Mouse (Mus musculus): ENCODE measurements at regions not wholly inside any gene's neighbourhood (a gene's known extent, or its start where the extent isn't known, plus 50 kb on each side); places are given as distances from the start of the nearest gene placed in this dataset.
"Not testable (repeated sequence)": the region's sequence is repeated elsewhere in the genome, so short reads cannot be mapped to it uniquely, and the experiment has no call there.

DNA sequence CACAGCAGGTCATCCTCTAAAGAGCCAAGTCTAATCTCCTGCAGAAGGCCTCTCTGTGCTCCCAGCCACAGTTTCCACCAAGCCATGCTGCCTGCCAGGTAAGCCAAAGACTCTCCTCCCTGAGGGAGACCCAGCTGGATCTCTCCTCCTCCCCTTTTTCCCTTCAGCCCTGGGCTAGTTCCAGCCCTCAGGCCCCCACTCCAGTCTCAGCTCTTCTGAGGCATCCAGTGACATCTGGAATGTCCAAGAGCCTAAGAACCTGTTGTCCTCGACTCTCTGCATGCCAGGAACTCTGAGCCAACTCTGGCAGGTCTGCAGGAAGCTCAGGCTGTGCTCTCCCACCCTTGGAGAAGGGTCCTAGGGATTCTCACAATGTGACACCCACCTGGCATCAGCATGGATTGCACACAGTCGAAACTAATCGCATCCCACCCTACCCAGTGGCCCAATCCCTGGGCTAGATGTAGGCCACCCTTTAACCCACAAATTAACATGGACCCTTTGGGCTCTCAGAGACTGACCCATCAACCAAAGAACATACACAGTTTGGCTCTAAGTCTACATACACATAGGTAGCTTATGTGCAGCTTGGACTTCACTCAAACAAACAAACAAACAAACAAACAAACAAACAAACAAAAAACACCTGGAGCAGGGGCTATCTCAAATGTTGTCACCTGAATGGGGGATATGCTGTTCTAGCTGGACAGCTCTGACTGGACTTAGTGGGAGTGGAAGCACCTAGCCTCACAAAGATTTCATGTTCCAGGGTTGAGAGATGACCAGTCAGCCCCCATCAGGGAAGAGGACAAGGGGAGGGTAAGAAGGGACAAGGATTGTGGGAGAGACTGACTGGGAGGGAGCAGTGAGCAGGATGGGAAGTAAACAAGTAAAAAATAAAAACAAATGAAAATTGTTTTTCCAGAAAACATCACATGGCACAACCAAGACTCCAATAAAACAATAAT lies 57.9 kb upstream of the Zfp709 start:
- not testable (repeated sequence) for DNase-seq

DNA sequence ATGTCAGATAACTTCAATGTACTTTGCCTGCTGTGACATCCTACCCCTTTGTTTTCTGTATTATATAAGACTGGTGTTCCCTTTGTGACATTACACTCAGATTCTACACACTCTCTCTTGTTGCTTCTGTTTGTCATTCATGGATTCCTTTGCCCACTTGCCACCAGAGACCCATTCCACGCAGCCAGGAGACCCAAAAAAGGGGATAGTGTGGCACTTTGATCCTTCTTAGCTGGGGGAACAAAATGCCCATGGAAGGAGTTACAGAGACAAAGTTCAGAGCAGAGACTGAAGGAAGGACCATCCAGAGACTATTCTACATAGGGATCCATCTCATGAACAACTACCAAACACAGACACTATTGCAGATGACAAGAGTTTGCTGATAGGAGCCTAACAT lies 59.1 kb upstream of the Zfp709 start:
- DNase-seq: not testable (repeated sequence)

DNA sequence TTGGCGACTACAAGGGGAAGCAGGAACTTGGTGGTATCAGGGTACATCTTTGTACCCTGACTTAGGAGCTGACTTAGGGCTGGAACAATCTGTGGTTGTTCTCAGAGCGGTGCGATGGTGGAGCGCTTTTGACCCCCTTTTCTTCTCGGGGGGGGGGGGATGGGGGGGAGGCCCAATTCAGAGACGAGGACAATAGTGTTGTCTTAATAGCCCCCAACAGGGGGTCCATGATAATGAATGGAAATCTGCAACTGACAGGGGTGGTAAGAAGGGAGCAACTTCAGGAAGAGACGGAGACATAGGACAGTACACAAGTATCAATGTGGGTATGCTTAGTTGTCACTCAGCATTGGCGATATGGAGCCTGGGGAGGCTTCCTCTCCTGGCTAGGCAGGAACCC lies 61.9 kb upstream of the Zfp709 start:
- not testable (repeated sequence) for DNase-seq

DNA sequence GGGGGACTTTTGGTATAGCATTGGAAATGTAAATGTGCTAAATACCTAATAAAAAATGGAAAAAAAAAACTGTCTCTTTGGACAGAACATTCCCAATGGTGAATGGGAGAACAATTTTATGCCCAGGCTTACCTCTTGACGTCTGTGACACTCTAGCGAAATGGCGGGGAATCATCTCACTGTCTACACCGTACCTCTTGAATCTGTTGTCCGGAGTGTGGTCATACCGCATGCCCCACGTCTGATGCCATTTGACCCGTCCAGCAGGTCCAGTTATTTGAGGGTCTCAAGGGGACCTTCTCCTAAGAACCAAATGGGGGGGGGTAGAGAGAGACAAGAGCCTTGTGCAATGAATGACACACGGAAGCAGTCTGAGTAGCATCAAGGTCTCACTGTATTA lies 62.4 kb upstream of the Zfp709 start:
- DNase-seq: not testable (repeated sequence)

DNA sequence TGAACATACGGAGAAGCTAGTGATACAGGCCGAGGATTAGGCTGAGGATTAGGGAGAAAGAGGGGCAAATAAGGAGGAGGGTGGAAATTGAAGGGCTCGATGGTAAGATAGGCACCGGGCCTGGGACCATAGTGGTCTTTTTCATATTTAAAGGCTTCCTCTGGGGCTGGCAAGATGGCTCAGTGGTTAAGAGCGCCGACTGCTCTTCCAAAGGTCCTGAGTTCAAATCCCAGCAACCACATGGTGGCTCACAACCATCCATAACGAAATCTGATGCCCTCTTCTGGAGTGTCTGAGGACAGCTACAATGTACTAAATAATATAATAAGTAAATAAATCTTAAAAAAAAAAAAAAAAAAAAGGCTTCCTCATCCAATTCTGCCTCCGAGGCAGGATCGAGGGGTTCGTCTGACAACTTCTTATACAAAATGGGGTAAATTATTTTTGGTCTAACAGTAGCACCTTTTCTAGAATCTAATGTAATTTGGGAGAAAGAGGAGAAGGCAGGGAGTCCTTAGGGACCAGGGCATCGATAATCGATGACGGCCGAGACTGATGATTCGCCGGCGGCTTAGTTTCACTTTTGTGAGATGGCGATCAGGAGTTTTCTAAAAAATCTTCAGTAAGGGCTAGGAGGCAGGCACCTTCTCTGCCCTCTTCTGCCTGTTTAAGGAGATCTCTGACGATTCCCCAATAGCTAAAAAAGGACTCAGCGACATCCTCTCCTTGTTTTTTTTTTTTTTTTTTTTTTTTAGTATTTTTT lies 65.4 kb upstream of the Zfp709 start:
- not testable (repeated sequence) for DNase-seq

DNA sequence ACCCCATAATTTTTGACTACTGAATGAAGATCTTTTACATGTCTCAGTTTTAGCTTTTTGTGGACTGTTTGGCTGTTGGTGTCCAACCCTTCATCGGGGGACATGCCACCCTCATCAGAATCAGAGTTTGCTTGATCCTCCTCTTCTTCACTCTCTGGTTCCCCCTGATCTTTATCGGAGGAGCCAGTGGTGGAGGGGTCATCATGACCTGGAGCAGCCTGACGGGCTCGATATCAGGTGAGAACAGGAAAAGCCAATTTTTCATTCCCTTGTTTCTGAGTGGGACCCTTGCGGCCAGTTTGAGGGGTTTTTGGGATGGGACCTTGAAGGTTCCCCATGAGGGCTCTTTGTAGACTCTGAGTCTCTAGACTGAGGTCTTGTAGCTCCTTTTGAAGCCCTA lies 66.0 kb upstream of the Zfp709 start:
- not testable (repeated sequence) for DNase-seq

DNA sequence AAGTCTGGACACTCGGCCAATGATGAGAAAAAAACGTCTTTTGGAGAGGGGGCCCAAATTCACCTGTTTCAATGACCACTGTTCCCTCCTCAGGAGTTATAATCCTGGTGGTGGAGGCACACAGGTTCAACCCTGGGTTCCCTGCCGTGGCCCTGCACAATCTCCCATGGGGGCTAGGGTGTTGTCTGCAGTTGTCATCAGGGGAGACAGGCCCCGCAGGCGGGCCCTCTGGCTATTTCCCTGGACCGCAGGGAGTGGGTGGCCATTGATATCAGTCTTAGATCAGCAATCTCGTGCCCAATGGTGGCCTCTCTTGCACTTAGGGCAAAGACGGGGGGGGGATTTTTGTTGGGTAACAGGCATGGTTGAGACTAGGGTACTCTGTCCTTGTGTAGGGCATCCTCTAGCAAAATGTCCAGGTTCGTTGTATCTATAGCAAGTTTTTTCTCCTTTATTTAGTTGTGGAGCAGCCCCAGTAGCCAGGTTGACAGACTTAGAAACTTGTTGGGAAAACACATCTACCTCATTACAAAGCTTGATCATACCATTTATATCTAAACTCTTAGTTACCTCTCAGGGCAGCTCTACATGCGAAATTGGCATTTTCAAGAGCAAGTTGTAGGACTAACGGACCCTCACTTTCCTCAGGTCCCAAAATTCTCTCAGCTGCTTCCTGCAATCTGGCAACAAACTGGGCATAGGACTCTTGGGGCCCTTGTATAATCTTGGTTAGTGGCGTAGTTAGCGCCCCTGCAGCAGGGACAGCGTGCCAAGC lies 66.9 kb upstream of the Zfp709 start:
- not testable (repeated sequence) for DNase-seq

DNA sequence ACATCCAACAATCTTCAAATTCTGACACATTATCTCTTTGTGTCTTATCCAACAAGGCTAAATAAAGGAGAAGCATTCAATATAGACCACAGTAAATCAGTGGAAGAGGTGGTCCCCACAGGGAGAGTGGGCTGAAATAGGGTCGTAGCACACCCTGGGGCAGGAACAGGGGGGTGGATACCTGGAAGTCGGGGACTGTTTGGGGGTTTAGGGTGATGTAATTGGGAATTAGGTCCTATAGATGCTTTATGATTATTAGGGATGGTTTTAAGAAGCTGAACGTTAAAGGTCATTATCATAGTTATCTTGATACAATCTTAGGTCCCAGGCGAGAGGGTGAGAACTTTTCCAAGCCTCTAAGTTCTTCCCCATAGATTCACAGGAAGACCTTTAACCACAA lies 67.9 kb upstream of the Zfp709 start:
- DNase-seq: not testable (repeated sequence)

DNA sequence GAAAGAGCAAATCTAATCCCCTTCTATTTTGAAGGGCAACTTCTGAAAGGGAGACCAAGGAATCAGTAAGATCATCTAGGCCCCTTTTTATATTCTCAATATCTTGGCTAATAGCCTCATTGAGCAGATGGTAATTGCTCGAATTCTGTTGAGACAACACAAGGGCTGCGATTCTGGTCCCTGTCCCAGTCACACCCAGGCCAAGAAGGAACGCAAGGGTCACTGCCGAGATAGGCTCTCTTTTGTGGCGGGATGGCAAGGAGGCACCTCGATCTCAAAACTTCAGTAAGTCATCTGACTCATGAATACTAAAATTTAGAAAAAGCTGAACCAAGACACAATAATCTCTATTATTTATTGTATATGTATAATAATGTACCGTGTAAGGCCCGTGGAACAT lies 68.6 kb upstream of the Zfp709 start:
- not testable (repeated sequence) for DNase-seq

DNA sequence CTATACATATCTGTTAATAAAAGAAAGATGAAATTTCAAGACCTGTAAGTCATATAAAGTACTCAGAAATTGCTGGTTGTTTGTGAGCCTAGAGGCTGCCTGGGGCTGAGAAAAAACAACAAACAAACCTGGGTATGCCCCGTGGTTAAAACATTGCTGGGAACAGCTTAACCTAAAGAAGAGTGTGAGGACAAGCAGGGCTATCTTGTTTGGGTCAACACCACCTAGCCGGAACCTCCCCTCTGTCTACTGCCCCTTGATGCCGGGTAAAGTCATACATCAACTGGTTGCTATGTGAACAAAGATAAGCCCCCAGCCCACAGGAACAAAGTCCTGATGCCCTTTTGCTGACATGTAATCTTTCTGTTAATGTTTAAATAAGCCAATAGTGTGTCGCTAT lies 74.0 kb upstream of the Zfp709 start:
- not testable (repeated sequence) for DNase-seq

DNA sequence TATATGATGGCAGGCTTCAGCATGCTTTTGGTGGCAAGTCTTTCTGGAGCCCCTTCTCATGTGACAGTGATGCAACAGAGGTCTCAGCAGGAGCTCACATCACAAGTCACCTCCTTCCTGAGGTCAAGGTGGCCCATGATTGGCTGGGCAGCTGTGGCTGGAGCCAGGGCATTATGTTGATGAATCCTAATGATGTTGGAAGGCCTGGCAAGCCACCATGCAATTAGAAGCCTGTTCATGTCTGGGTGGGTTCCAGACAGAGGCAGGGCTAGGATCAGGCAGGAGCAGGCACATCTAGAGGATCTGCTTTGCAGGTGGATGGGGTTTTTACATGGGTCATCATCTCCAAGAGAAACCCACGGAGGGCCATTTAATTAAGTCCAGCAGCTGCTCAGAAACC lies 77.2 kb upstream of the Zfp709 start:
- not testable (repeated sequence) for DNase-seq

DNA sequence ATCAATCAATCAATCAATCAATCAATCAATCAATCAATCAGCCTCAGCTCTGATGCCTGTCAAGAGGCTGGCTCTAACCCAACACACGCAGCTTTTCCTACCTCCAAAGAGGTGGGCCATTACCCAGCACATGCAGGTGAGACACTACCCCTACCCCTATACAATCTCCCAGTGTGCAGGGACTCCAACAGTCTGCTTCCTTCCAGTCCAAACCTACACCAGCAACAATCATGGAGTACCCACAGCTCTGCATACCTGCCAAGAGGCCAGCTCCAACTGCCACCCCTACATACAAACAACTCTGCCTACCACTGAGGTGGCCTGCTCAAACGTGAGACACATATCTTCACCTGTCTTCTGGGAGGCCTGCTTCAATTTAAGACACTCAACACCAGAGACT lies 76.7 kb upstream of the Fcho1 start:
- DNase-seq: not testable (repeated sequence)

DNA sequence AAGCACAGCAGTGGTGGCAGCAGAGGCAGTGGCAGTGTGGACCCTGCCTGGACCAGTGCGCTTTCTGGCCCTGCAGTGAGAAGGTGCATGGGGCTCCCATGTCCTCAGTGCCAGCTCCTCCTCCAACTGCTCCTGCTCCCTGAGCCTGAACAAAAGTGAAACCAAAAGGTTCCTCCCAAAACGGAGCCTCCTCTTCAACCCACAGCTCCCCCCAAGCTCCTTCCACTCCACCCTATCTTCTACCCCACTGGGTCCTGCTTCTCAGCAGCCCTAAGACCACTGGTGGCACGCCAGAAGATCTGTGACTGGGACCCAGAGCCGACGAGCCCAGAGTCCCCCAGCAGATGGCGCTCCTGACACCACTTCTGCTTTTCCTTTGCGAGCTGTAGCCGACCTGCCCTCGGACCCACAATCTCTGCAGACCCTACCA lies 63.5 kb upstream of the Fcho1 start:
- DNase-seq: peak in 1 of 2 experiments; percentile 13

DNA sequence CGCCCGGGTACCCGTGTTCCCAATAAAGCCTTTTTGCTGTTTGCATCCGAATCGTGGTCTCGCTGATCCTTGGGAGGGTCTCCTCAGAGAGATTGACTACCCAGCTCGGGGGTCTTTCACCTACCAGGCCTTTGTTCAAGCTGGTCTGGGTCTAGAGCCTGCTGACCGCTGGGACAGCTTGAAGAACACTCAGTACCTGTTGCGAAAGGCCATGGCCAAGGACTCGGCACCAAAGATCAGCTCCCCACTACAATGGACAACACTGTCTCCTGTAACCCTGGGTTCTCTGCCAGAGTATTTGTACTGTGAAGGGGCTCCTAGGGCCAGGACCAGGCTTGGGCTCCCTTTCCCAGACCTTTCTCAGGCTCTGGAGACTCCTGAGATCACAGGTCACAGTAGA lies 55.1 kb upstream of the Fcho1 start:
- not testable (repeated sequence) for DNase-seq

DNA sequence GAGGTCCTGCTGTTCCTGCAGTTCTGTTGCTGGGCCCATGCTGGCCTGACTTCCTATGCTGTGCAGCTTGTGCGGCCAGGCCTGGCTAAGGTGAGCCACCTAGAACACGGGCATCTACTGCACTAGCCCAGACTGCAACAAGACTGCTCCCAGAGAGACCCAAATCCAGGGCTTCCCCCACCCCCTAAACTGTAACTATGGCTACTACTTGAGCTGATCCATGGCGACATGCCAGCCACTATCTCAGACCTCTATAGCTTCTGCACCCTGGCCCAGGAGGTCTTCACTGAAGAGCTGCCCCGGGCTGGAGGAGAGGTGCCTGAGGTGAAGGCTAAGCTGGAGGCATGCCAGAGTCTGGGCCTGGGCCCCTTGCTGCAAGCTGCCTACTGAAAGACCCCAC lies 54.3 kb upstream of the Fcho1 start:
- DNase-seq: not testable (repeated sequence)

DNA sequence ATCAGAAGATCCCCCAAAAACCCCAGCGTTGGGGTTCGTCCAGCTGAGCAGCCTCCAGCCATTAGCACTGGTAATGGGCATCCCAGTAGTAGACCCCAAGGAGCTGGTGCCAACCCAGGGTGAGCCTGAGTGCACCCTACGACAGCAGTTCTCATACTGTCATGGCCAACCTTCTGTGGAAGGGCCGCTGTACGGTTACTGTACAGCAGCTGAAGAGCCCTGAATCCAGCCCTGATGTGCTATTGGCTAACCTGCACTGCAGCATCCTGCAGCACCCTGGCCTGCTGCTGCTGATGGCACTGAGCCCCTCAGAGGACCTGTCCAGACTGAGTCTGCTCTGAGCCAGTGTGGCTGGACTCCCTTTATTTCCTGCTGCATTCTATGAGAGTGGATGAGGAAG lies 53.9 kb upstream of the Fcho1 start:
- DNase-seq: not testable (repeated sequence)

DNA sequence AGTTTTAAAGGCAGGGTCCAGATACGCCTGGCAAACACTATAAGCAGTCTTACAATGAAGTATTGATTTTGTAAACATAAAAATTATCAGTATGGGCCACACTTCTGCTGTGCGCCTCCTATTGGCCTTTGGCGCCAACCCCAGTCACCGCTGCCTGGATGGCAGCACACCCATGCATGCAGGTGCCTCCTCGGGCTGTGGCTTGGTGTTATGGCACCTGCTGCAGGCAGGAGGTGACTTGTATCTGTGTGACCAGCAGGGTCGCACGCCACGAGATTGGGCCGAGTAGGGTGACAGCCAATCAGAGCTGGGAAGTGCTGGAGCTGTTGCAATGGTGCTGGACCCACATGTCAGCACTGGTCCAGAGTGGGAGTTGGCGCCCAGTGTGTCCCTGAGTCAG lies 53.4 kb upstream of the Fcho1 start:
- DNase-seq: no peak
